Mouse (Mus musculus) macrophage (primary cell): ENCODE measurements around the gene Zfyve26. TPM values are rescaled to one million over a fixed set of nuclear protein-coding genes. Genes with fewer than 3 reads are reported as not detected.
A peak's percentile ranks its signal among the peaks of the same experiment; 100 is the strongest.
"Not testable (repeated sequence)": the region's sequence is repeated elsewhere in the genome, so short reads cannot be mapped to it uniquely, and the experiment has no call there.

Source experiments
- H3K27ac ChIP-seq: fragments of 350-480 bp; formaldehyde crosslinking; 2 replicates; pipeline ENCODE4 v1.9.0; 2021
- H3K36me3 ChIP-seq: fragments of 350-480 bp; formaldehyde crosslinking; 2 replicates; pipeline ENCODE4 v1.9.0; 2021; ENCODE audit errors: inconsistent target
- H3K4me3 ChIP-seq: fragments of 350-480 bp; formaldehyde crosslinking; 2 replicates; pipeline ENCODE4 v1.9.0; 2021; ENCODE audit errors: inconsistent target
- H3K79me2 ChIP-seq: fragments of 350-480 bp; formaldehyde crosslinking; 2 replicates; pipeline ENCODE4 v1.9.0; 2021; ENCODE audit errors: inconsistent target
- WGBS: methylation state at CpG from one replicate; pipeline ENCODE4 v1.1.7; 2026; ENCODE audit warnings: inconsistent platforms; ENCODE audit not compliant: missing documents; 5-methylcytosine and 5-hydroxymethylcytosine counted together
- polyA plus RNA-seq: library from polyadenylated mRNA; stranded (reverse); fragments of 250-400 nt; gene quantifications from 3 replicates; pipeline ENCODE4 v1.2.4, GENCODE M21; 2018; ENCODE audit warnings: inconsistent platforms
- total RNA-seq, 78 experiments: library from RNA; depleted of rRNA; stranded (reverse); fragments of 250-400 nt; gene quantifications; 1 replicate in 9 of 78; 2 replicates in 24 of 78; 3 replicates in 43 of 78; 4 replicates in 2 of 78; pipeline ENCODE4 v1.2.4; 2018; ENCODE audit warnings: inconsistent platforms in 56 of 78

Gene Zfyve26
- total RNA-seq (2018; cell fraction: chromatin; rRNA removed), result 100 to 1,000 TPM in 21 of 26 experiments, 10 to 100 TPM in 5; 68.2 to 395 (median 264) TPM
- total RNA-seq (2018; cell fraction: cytosol; rRNA removed), result 10 to 100 TPM; 25.0 to 67.2 (median 45.7) TPM
- 100 to 1,000 TPM in 19 of 26 experiments, 10 to 100 TPM in 7; 62.6 to 291 (median 151) TPM for total RNA-seq (2018; cell fraction: nucleus; rRNA removed)
- 21.8 to 46.4 TPM (median 21.9 TPM) in 3 replicates for polyA plus RNA-seq

GRCm38 (mm10) chr12:79296126-79296816 lies at the start of gene Zfyve26:
TSS of gene Zfyve26 (minus strand) at chr12:79296304.
- H3K36me3 ChIP-seq, result peaks cover 17% of the 10 kb centered on the region
- H3K27ac ChIP-seq, result peak within 1 kb of the TSS; percentile 76
- H3K4me3 ChIP-seq, result peak within 1 kb of the TSS; percentile 89
- 0% methylated on average over 29 of the region's 29 CpGs for WGBS
- H3K79me2 ChIP-seq, result peaks cover 46% of the 10 kb centered on the region

DNA sequence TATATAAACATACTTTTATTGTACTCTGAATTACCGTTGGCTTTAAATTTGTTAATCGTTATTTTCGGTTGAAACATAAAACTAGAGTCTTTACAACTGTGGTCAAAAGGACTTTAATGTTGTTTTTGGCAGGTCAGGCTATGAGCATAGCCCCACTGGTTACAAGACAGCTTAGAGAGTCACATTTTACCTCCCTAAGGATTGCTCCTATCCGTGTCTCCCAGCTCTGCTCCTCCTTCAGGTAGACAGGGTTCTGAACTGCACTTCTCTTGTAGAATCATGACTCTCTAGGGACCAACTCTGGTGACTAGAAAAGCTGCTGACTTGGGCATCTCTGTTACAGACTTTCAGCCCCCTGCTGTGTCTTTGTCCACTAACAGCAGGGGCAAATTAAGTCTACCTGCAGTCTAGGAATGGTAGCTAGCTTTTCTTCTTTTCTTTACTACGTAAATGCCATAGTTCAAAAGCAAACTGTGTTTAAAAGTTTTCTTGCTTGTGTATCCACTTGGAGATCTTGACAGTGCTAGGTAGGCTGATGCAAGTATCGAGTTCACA lies 45.3 kb upstream of the Zfyve26 start:
- H3K4me3 ChIP-seq, result no peak overlapping the region
- 93% methylated on average over 6 of the region's 6 CpGs for WGBS
- no peaks in the 10 kb centered on the region for H3K79me2 ChIP-seq
- H3K27ac ChIP-seq, result no peak overlapping the region
- H3K36me3 ChIP-seq, result no peaks in the 10 kb centered on the region

DNA sequence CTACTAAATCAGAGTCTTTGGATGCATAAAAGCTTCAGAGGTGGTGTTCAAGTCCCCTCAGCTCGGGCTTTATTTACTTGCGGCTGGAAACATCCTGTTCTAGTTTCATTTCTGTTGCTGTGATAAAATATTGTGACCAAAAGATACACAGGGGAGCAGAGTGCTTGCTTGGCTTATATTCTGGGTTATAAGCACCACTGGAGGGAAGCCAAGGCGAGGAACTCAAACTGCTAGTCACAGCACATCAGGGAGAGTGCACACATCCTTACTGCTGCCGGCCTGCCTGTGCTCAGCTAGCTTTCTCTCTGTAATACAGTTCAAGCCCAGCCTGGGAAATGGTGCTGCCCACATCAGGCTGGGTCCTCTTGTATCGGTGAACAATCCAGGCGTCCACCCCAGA lies 44.4 kb upstream of the Zfyve26 start:
- Histone ChIP-seq H3K4me3 (no peak overlapping the region), H3K79me2 (no peaks in the 10 kb centered on the region), H3K27ac (no peak overlapping the region), H3K36me3 (no peaks in the 10 kb centered on the region)
- WGBS, result 82% methylated on average over 6 of the region's 6 CpGs

- Histone ChIP-seq H3K36me3 (no peaks in the 10 kb centered on the region), H3K4me3 (no peak overlapping the region), H3K79me2 (no peaks in the 10 kb centered on the region), H3K27ac (no peak overlapping the region)
- WGBS, result 95% methylated on average over 8 of the region's 8 CpGs
These were observed 42.7 kb upstream of the Zfyve26 start for GRCm38 (mm10) chr12:79338791-79339190.

DNA sequence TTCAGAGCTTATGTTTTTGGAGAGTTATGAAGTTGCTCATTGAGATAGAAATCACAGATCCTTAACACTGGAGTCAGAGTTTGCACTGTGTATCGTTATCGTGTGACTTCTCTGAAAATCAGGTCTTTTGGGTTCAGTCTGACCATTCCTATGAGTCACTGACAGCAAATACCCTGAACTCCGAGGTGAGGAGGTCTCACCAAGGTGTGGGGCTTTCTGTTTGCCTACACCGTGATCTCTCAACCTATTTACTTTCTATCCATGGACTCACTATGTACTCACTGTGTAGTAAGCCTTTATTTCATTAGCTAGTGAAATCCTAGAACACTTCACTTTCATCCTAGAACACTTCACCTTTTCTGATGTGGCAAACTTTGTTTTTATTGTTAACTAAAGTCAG lies 35.6 kb upstream of the Zfyve26 start:
- H3K4me3 ChIP-seq, result no peak overlapping the region
- 92% methylated on average over 4 of the region's 4 CpGs for WGBS
- H3K27ac ChIP-seq, result no peak overlapping the region
- H3K79me2 ChIP-seq, result no peaks in the 10 kb centered on the region
- H3K36me3 ChIP-seq, result no peaks in the 10 kb centered on the region

DNA sequence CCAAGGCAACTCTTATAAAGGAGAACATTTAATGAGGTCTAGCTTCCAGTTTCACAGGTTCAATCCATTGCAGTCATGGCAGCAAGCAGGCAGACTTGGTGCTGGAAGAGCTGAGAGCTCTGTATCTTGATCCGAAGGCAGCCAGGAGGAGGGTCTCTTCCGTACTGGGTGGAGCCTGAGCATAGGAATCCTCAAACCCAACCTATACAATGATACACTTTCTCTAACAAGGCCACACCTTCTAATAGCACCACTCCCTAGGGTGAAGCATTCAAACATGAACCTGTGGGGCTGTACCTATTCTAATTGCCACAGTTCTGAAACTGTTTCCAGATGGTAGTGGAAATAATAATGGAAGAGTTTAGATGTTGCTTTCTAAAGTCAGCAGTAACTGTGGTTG lies 34.5 kb upstream of the Zfyve26 start:
- WGBS, result 91% methylated on average over 2 of the region's 2 CpGs
- no peaks in the 10 kb centered on the region for H3K36me3 ChIP-seq
- H3K27ac ChIP-seq, result no peak overlapping the region
- H3K4me3 ChIP-seq, result no peak overlapping the region
- H3K79me2 ChIP-seq, result no peaks in the 10 kb centered on the region

DNA sequence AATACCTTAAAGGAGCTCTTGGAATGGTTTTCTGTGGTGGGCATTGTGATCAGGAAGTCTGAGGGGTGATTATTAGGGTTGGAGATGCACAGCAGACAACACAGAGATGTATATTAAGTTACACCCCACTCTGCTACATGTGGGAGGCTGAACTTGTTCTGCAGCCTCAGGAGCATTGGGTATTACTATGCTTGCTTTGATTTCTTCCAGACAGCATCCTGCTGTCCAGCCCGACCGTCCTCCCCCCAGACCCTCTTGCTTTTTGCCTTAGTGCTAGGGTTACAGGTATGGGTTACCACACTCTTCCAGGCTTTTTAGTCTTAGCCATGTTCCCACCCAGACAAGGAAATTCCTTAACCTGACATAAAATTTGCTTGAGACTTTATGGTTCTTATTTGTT lies 31.8 kb upstream of the Zfyve26 start:
- Histone ChIP-seq H3K4me3 (no peak overlapping the region), H3K36me3 (no peaks in the 10 kb centered on the region), H3K79me2 (no peaks in the 10 kb centered on the region), H3K27ac (no peak overlapping the region)
- WGBS, result 95% methylated on average over 2 of the region's 2 CpGs

GRCm38 (mm10) chr12:79326745-79327144 lies 30.6 kb upstream of the Zfyve26 start:
- WGBS, result 96% methylated on average over 2 of the region's 2 CpGs
- H3K4me3 ChIP-seq, result no peak overlapping the region
- H3K79me2 ChIP-seq, result no peaks in the 10 kb centered on the region
- no peak overlapping the region for H3K27ac ChIP-seq
- H3K36me3 ChIP-seq, result no peaks in the 10 kb centered on the region

DNA sequence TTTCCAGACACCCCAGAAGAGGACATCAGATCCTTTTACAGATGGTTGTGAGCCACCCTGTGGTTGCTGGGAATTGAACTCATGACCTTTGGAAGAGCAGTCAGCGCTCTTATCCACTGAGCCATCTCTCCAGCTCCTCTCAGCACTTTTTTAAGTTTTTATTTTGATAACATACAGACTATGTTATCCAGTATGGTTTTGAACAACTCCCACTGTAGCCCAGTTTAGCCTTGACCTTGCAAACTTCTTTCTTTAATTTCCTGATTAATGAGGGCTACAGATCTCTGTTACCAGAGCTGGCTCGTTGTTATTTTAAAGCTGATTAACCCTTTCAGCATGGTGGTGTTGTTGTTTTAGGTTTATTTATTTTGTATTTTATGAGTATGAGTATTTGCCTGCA lies 30.1 kb upstream of the Zfyve26 start:
- no peak overlapping the region for H3K27ac ChIP-seq
- no peaks in the 10 kb centered on the region for H3K36me3 ChIP-seq
- WGBS, result 83% methylated on average over 2 of the region's 2 CpGs
- H3K4me3 ChIP-seq, result no peak overlapping the region
- no peaks in the 10 kb centered on the region for H3K79me2 ChIP-seq

- WGBS, result 69% methylated on average over 2 of the region's 2 CpGs
- not testable (repeated sequence) for H3K27ac ChIP-seq, H3K4me3 ChIP-seq, H3K79me2 ChIP-seq, H3K36me3 ChIP-seq
These were observed 26.4 kb upstream of the Zfyve26 start for GRCm38 (mm10) chr12:79322539-79322938.

GRCm38 (mm10) chr12:79320895-79321294 lies 24.8 kb upstream of the Zfyve26 start:
- Histone ChIP-seq H3K4me3 (no peak overlapping the region), H3K27ac (peak overlapping the region; percentile 91), H3K36me3 (no peaks in the 10 kb centered on the region), H3K79me2 (no peaks in the 10 kb centered on the region)
- WGBS, result 23% methylated on average over 2 of the region's 5 CpGs

DNA sequence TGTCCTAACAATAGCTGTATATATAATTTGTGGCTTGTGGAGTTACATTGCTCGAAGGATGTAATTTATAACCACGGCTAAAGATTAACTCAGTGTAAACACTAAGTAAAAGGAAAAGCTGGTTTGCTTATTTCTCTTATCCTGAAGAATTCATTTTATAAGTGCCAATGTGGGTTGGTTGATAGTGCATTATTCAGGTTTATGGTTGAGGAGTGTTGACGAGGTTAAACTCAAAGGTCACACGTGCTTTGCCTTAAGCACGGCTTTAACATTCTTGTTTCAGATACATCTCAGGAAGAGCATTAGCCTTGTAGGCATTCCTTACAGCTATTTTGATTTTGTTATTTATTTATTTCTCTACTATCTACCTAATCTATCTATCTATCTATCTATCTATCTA lies 21.2 kb upstream of the Zfyve26 start:
- Histone ChIP-seq H3K79me2 (no peaks in the 10 kb centered on the region), H3K4me3 (no peak overlapping the region), H3K27ac (no peak overlapping the region), H3K36me3 (no peaks in the 10 kb centered on the region)
- WGBS, result 94% methylated on average over 5 of the region's 5 CpGs

GRCm38 (mm10) chr12:79313721-79314120 lies 17.6 kb upstream of the Zfyve26 start:
- H3K27ac ChIP-seq, result no peak overlapping the region
- H3K79me2 ChIP-seq, result no peaks in the 10 kb centered on the region
- H3K4me3 ChIP-seq, result no peak overlapping the region
- WGBS, result 94% methylated on average over 4 of the region's 4 CpGs
- H3K36me3 ChIP-seq, result no peaks in the 10 kb centered on the region

DNA sequence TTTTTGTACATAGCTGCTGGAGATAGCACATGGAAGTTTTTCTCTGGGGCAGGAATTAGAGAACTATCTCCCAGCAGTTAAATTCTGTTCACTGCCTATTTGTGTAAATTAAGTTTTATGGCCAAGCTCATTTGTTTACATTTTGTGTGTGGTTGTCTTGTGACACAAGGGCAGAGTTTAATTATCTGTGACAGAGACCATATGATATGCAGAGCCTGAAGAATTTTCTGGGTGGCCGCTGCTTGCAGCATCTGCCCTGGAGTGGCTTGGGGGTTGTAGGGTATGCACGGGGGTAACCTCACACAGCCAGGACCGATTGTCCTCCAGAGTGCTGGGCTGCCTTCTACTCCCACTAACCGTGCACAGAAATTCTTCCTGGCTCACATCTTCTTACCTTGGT lies 9.9 kb upstream of the Zfyve26 start:
- H3K4me3 ChIP-seq, result no peak overlapping the region
- 92% methylated on average over 4 of the region's 4 CpGs for WGBS
- H3K36me3 ChIP-seq, result no peaks in the 10 kb centered on the region

GRCm38 (mm10) chr12:79305131-79305530 lies 9.0 kb upstream of the Zfyve26 start:
- no peak overlapping the region for H3K4me3 ChIP-seq
- H3K79me2 ChIP-seq, result no peaks in the 10 kb centered on the region
- no peak overlapping the region for H3K27ac ChIP-seq
- WGBS, result 70% methylated on average over 1 of the region's 1 CpGs
- H3K36me3 ChIP-seq, result no peaks in the 10 kb centered on the region

More for the DNA sequence above, 9.9 kb upstream of the Zfyve26 start:
- Histone ChIP-seq H3K79me2 (no peaks in the 10 kb centered on the region), H3K27ac (no peak overlapping the region)
